Mouse (Mus musculus) embryonic facial prominence, embryonic 11.5 days (tissue): ENCODE measurements around the gene Pou6f1. TPM values are rescaled to one million over a fixed set of nuclear protein-coding genes. Genes with fewer than 3 reads are reported as not detected.

ENCODE experiments used
- microRNA-seq: library from miRNA; unstranded; fragments of <30 nt; microRNA quantifications from one replicate; pipeline ENCODE4, GENCODE M21; 2016; ENCODE audit warnings: borderline number of aligned reads
- polyA plus RNA-seq: library from polyadenylated mRNA; unstranded; fragments of >200 nt; fragmentation: Nextera tagmentation; extraction: Ambion mirVana; gene quantifications from 2 replicates; pipeline ENCODE4 v1.2.1, GENCODE M21; 2014

Pou6f1 gene
- polyA plus RNA-seq, 1 experiment from 2014 or later: 5.9 TPM

Small RNA genes lying within 50 kb of the gene (microRNA-seq; reads per million reads assigned to microRNA genes)
- gene Mir6961: not detected

Other genes starting within 250 kb of the Pou6f1 start
- 0.15 TPM in 1 of 2 replicates, not detected in the other for gene Methig1, start 246.8 kb downstream of the Pou6f1 start, polyA plus RNA-seq
- not detected in 2 replicates for gene Mettl7a2, start 246.8 kb downstream of the Pou6f1 start, polyA plus RNA-seq
- not detected in 2 replicates for gene Higd1c, start 235.4 kb downstream of the Pou6f1 start, polyA plus RNA-seq
- 0.08 and 0.14 TPM in 2 replicates for gene Gm5475, start 177.8 kb downstream of the Pou6f1 start, polyA plus RNA-seq
- 18.3 and 18.8 TPM in 2 replicates for gene Slc11a2, start 174.9 kb downstream of the Pou6f1 start, polyA plus RNA-seq
- 37.2 and 40.1 TPM in 2 replicates for gene Letmd1, start 131.0 kb downstream of the Pou6f1 start, polyA plus RNA-seq
- gene Csrnp2, start 104.5 kb downstream of the Pou6f1 start, polyA plus RNA-seq: 23.0 and 24.8 TPM in 2 replicates
- gene Tfcp2, start 48.0 kb downstream of the Pou6f1 start, polyA plus RNA-seq: 25.3 and 27.2 TPM in 2 replicates
- gene Dazap2, start 15.4 kb upstream of the Pou6f1 start, polyA plus RNA-seq: 210 and 213 TPM in 2 replicates
- 4.0 and 5.4 TPM in 2 replicates for gene Smagp, start 37.0 kb upstream of the Pou6f1 start, polyA plus RNA-seq
- 2.1 and 3.7 TPM in 2 replicates for gene Bin2, start 69.6 kb upstream of the Pou6f1 start, polyA plus RNA-seq
- gene Cela1, start 87.9 kb upstream of the Pou6f1 start, polyA plus RNA-seq: 1.00 and 3.4 TPM in 2 replicates
- gene Galnt6, start 129.4 kb upstream of the Pou6f1 start, polyA plus RNA-seq: 0.08 and 0.20 TPM in 2 replicates
- gene Slc4a8, start 161.8 kb upstream of the Pou6f1 start, polyA plus RNA-seq: 5.7 and 7.7 TPM in 2 replicates